Mouse (Mus musculus) C2C12 (cell line): ENCODE data around the gene Gm43518.

Source experiments
- CEBPB ChIP-seq: IDR thresholded peaks from one replicate; pipeline ENCODE4 v1.6.1; 2011; ENCODE audit warnings: low read depth, mild to moderate bottlenecking, control low read depth, moderate library complexity
- CTCF ChIP-seq: IDR thresholded peaks from one replicate; pipeline ENCODE4 v1.5.1; 2011; ENCODE audit not compliant: control insufficient read depth, insufficient read depth, insufficient read length
- FOSL1 ChIP-seq: IDR thresholded peaks from one replicate; pipeline ENCODE4 v1.8.0; 2011; ENCODE audit warnings: mild to moderate bottlenecking, low read length; ENCODE audit not compliant: poor library complexity, insufficient read depth, severe bottlenecking
- MAX ChIP-seq: IDR thresholded peaks from one replicate; pipeline ENCODE4 v1.6.1; 2011; ENCODE audit warnings: mild to moderate bottlenecking, control low read depth

DNA sequence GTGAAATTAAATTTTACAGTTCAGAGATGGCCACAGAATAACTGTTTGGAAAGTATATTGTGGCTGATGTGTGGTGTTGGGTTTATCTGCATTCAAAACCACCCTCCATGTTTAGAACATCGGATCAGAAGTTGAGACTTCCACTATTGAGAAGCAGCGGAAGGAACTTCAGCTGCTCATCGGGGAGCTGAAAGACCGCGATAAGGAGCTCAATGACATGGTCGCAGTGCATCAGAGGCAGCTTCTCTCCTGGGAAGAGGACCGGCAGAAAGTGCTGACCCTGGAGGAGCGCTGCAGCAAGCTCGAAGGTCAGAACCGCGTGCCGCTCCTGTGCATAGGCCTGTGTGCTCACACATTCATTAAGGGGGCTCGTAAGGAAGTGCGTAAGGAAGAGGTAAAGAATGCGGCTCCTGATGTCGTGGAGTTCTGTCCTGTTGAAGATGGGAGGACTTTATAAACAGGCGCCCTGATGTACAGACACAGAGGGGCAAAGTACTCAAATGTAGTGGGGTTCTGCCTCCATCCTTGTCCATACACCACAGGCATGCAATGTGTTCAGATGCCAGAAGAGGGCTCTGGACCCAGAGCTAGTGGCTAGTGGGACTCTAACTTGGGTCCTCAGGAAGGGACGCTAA, 6.9 kb downstream of the Gm43518 start:
- no peak for TF ChIP-seq CTCF
- TF ChIP-seq MAX: no peak
- no peak for TF ChIP-seq FOSL1
- no peak for TF ChIP-seq CEBPB
